Mouse (Mus musculus) liver, embryonic 14.5 days (tissue): ENCODE data around the gene Actrt3.

Source experiments
- CTCF ChIP-seq: IDR thresholded peaks from 2 replicates; pipeline ENCODE4 v1.5.1; 2016; ENCODE audit warnings: antibody characterized with exemption, low read depth, control low read depth
- EP300 ChIP-seq: IDR thresholded peaks from 2 replicates; pipeline ENCODE4 v1.6.1; 2016; ENCODE audit warnings: antibody characterized with exemption, low read depth

DNA sequence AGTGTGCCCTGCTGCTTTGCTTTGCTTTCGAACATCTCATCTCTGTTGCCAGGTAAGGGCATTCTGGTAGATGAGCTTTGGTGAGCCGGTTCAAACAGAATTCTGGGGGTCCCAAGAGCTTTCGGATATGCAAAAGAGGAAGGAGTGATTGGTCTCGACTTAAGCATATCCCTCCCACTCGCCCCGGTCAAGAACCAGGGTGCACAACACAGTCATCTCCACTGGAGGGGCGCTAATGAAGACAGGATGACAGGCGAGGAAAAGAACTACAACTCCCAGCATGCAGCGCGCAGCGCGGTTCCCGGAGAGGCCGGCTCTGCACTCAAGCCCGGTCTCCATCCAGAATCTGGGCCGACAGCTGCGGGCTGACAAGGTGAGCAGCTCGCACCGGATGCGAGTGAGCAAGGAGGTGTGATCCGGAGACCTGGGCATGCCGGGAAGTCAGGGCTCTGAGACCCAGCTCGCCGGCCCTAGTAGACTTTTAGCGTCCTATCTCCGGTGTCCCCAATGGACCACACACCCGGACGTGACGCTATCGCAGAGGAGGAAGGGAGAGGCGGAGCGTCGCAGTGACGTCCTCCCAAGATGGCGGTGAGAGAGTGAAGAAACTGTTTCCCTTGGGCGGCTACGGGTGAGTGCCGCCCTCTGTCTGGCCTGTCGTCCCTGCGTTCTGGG, 2.5 kb upstream of the Actrt3 start, which contains the start of gene Mynn:
- TF ChIP-seq CTCF = peak; percentile 75
- no peak for TF ChIP-seq EP300
